In the genomic region with DNA sequence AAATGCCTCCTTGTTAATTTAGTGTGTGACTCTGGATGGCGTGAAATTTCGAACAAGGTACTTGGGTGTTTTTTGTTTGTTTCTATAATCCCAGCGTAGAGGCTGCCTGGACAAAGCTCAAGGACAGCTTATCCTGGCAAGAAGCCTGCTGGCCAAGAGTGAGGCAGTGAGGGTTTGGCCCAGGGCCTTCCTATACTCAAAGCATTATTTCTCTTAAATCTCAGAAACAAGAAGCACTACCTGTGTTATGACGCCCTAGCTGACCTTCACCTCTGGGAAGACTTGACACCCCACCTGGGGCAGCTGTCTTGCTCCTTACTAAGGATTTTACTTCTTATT, we compare ENCODE assay signal across 8 mouse cellular contexts. TPM values are rescaled to one million over a fixed set of nuclear protein-coding genes. Genes with fewer than 3 reads are reported as not detected.
DNase-seq lines count a peak whose midpoint lies in the region; TF ChIP-seq lines count a peak whose summit lies in the region.

No protein-coding gene starts in this region.

- H3K27me3 ChIP-seq in ES-Bruce4 (ENCODE audit: control insufficient read depth, insufficient read depth, low read length, poor library complexity, severe bottlenecking), result no peaks in the 10 kb centered on the region
- H3K27me3 ChIP-seq in forebrain, embryonic 10.5 days (ENCODE audit: poor library complexity, severe bottlenecking), result no peaks in the 10 kb centered on the region

- peaks cover 2% of the 10 kb centered on the region for H3K4me1 ChIP-seq in ES-Bruce4 (ENCODE audit: control insufficient read depth, insufficient read depth, low read length)
- peaks cover 50% of the 10 kb centered on the region for H3K4me1 ChIP-seq in forebrain, embryonic 10.5 days

- TF ChIP-seq POLR2A in ES-Bruce4 (IDR thresholded peaks at IDR 0.05; ENCODE audit: insufficient read depth, low read length), result no peak

- WGBS in forebrain, embryonic 10.5 days, result 54% methylated on average over 4 of the region's 4 CpGs

- intact Hi-C loops in heart, postnatal 14 days (cut with DNase I), result no loop called here

- peak overlapping the region; percentile 66 for H3K9ac ChIP-seq in ES-Bruce4 (ENCODE audit: low read depth, poor library complexity, severe bottlenecking)

- peaks cover 16% of the 10 kb centered on the region for H3K9me3 ChIP-seq in ES-Bruce4 (replicated peaks; ENCODE audit: control insufficient read depth, insufficient read depth, low read length, poor library complexity, severe bottlenecking)
- H3K9me3 ChIP-seq in forebrain, embryonic 10.5 days, result no peaks in the 10 kb centered on the region

- TF ChIP-seq EP300 in ES-Bruce4 (IDR thresholded peaks at IDR 0.05; ENCODE audit: insufficient read depth, low read depth, low read length), result no peak

- H3K4me3 ChIP-seq in ES-Bruce4 (ENCODE audit: low read depth, low read length), result peak overlapping the region; percentile 29; the same call in 1 of the 2 replicates
- H3K4me3 ChIP-seq in forebrain, embryonic 10.5 days, result peak overlapping the region; percentile 71

- DNase-seq in adrenal gland, adult 2 months, result peak; percentile 90
- DNase-seq in forebrain, embryonic 10.5 days (ENCODE audit: extremely low spot score, low spot score), result no peak
- peak; percentile 80 to 85 for DNase-seq in heart, postnatal 14 days
- DNase-seq in kidney, postnatal 36 days, result peak; percentile 80 to 86
- DNase-seq in mesoderm, embryonic 11.5 days (ENCODE audit: low read depth, low spot score), result peak; percentile 8
- DNase-seq in testis, postnatal 14 days (ENCODE audit: low spot score), result peak; percentile 70
- no peak for DNase-seq in thymus, postnatal 36 days

- H3K36me3 ChIP-seq in ES-Bruce4 (ENCODE audit: control insufficient read depth, insufficient read depth, low read length, poor library complexity, severe bottlenecking), result no peaks in the 10 kb centered on the region
- H3K36me3 ChIP-seq in forebrain, embryonic 10.5 days (replicated peaks), result peaks cover 29% of the 10 kb centered on the region

- H3K27ac ChIP-seq in ES-Bruce4 (ENCODE audit: insufficient read depth, low read length), result 0 out of 2 replicates have a peak overlapping the region, but pooled peaks have one; percentile 12
- H3K27ac ChIP-seq in forebrain, embryonic 10.5 days, result peak overlapping the region; percentile 96

- TF ChIP-seq CTCF in ES-Bruce4 (IDR thresholded peaks at IDR 0.05; ENCODE audit: low read depth, low read length), result no peak

RNA-seq across cellular contexts. Expression of gene Cflar, which starts 2.6 kb away (rescaled TPM):
- 14.1 and 16.1 TPM in 2 replicates for polyA plus RNA-seq in ES-Bruce4 (2011; ENCODE audit: insufficient read depth, insufficient read length, low read depth, missing spikeins)
- 100 to 1,000 TPM in 1 of 2 experiments, 10 to 100 TPM in 1; 97.4 to 113 TPM for total RNA-seq in adrenal gland, adult 2 months (2021)
- 37.3 and 41.7 TPM in 2 replicates for polyA plus RNA-seq in adrenal gland, adult 2 months (2012; rRNA removed)
- polyA plus RNA-seq in forebrain, embryonic 10.5 days (2016; fragmentation: Nextera tagmentation; extraction: Ambion mirVana), result 26.3 and 30.7 TPM in 2 replicates
- 10 to 100 TPM; 64.7 to 70.4 TPM for total RNA-seq in heart, postnatal 14 days (2021)

RNA-seq across cellular contexts. Expression of gene Als2cr12, which starts 18.1 kb away (rescaled TPM):
- not detected in 2 replicates for polyA plus RNA-seq in ES-Bruce4 (2011; ENCODE audit: insufficient read depth, insufficient read length, low read depth, missing spikeins)
- total RNA-seq in adrenal gland, adult 2 months (2021), result 1 to 10 TPM; 1.1 to 3.4 TPM
- polyA plus RNA-seq in adrenal gland, adult 2 months (2012; rRNA removed), result 0.46 TPM in 1 of 2 replicates, not detected in the other
- polyA plus RNA-seq in forebrain, embryonic 10.5 days (2016; fragmentation: Nextera tagmentation; extraction: Ambion mirVana), result not detected in 2 replicates
- not detected for total RNA-seq in heart, postnatal 14 days (2021)

Comparison
In these comparisons a context has a peak if more than half of its experiments do, and no peak if none do; other contexts are left out.
1. DNase-seq: peak in adrenal gland, adult 2 months (single experiment), heart, postnatal 14 days (2 of 2), kidney, postnatal 36 days (2 of 2), mesoderm, embryonic 11.5 days (single experiment) and testis, postnatal 14 days (single experiment); none in forebrain, embryonic 10.5 days (single experiment) and thymus, postnatal 36 days (0 of 2).